Mouse (Mus musculus) granulocyte monocyte progenitor cell, adult 5-6 weeks (primary cell): ENCODE data around the gene Mycbp2. TPM values are rescaled to one million over a fixed set of nuclear protein-coding genes. Genes with fewer than 3 reads are reported as not detected.

Experiments used
- ATAC-seq: replicated peaks from 2 replicates; pipeline ENCODE4 v1.8.0; 2016; ENCODE audit warnings: mild to moderate bottlenecking, moderate TSS enrichment, inconsistent platforms; ENCODE audit not compliant: poor library complexity, severe bottlenecking
- total RNA-seq, 2 experiments: library from RNA; stranded (forward) in 1 of 2; stranded (reverse) in 1 of 2; fragments of 200-712, 200-1000 nt in 1 of 2; fragments of >200 nt in 1 of 2; fragmentation: Nextera tagmentation in 1 of 2; gene quantifications; 2 replicates each; pipeline ENCODE4 v1.2.3; 2014 to 2017

Gene Mycbp2
- total RNA-seq, 2 experiments from 2014 or later, result 51.7 to 70.9 TPM

GRCm38 (mm10) chr14:103109971-103110370, 236.6 kb downstream of the Mycbp2 start:
- ATAC-seq, result no peak

DNA sequence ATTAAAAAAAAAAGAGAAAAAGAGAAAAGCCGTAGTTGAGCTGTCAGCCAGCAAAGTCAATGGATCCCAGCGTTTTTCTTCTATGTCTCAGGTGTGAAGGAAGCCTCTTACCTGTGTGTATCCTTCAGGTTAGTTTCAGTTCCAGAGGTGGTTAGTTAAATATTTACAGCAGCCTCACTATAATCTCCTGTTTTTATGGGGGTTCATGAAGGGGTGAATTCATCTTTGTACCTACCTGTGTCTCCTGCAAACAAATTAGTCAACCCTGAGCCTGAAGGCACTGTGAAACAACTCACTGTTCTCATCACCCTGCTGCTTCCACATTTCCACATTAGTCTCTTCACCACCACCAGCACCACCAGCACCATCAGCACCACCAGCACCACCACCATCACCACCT, 240.3 kb downstream of the Mycbp2 start:
- no peak for ATAC-seq

- no peak for ATAC-seq
Observed at GRCm38 (mm10) chr14:103102731-103103335, 243.8 kb downstream of the Mycbp2 start.

DNA sequence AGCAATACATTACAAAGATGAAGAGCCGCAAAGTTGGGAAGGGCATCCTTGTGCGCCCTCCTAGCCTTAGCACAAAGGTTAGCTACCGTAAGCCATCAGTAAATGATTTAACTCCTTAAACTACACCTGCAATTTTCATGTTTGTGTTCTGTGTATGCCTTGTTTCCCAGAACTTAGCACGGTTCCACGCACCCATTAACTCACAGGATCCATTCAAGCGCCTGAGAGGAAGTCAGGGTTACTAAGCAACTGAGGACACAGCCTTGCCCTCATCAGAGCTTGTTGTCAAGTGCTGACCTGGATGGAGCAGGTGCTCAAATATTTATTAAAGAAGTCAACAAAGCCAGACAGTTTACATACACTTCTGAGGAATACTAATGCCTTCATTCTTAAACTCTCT, 244.4 kb downstream of the Mycbp2 start:
- ATAC-seq, result no peak

DNA sequence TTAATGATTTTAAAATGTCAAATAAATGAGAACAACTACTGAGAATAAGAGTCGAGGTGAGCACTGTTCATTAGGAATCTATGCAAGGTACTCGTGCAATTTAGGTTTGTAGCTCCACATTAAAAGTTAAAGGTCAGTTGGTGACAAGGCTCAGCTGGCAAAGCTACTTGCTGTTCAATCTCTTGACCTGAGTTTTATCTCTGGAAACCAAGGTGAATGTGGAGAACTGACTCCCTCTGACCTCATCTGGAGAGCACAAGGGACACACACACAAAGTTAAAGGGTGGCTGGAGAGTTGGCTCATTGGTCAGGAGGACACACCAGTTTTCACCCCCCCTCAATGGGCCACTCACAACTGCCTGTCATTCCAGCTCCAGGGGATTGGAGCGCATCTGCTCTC, 245.4 kb downstream of the Mycbp2 start:
- no peak for ATAC-seq

- no peak for ATAC-seq
Observed at GRCm38 (mm10) chr14:103100296-103100695, 246.3 kb downstream of the Mycbp2 start.

- peak; percentile 84 for ATAC-seq
Observed at GRCm38 (mm10) chr14:103099238-103099933, 247.2 kb downstream of the Mycbp2 start, which contains the start of gene Fbxl3. Gene Fbxl3, minus strand, starts transcription at chr14:103099566.

- peak; percentile 63 for ATAC-seq
Observed at GRCm38 (mm10) chr14:103098587-103099235, 247.9 kb downstream of the Mycbp2 start.

DNA sequence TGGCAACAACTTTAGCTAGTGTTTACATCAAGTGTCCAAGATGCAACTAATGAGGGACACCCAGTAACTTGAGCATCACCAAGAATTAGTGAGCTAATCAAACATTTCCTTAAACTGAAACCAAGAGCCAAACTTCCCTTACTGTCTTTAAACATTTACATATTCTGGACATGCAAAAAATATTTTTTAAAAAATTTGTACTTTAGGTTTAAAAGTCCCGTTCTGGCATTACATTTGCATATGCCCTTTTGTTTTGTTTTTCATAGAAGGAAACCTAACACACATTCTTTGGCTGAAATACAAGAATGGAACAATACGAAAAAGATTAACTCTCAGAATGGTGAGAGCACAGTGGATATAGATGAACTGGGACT, 248.4 kb downstream of the Mycbp2 start:
- no peak for ATAC-seq

DNA sequence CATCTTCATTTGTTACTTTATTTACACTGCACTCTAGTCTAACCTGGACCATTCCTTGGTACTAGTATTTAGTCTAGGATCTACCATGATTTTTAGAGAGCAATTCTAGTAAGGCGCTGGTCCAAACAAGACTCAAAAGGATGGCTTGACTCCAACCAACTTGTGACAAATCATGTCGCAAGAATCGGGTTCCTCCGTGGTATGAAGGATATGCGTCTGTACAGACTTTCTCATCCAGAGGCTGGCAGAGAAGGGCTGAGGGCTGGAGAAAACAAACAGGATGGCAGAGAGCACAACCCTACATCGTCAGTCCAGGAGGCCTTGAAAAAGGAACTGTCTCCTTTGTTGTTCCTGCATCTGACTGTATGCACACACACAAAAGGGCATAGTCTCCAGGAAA, 250.0 kb downstream of the Mycbp2 start:
- peak; percentile 10 for ATAC-seq

DNA sequence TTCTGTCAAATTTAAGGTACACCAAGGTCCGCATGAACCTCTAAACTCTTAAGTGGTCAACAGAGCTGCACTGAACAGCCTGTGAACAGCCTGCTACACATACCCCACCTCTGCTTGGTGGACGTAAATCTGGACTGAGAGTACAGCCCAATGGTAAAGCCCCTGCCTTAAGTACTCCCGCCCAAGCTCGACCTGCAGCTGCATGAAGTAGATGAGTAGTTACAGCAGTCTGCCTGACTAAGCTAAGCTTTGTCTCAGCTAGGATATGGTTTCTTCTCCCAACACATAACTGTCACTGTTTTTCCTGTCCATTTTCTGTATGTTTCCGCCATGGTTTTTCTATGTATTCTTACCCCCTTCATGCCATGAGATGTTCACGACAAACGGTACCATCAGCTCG, 250.8 kb downstream of the Mycbp2 start:
- no peak for ATAC-seq

DNA sequence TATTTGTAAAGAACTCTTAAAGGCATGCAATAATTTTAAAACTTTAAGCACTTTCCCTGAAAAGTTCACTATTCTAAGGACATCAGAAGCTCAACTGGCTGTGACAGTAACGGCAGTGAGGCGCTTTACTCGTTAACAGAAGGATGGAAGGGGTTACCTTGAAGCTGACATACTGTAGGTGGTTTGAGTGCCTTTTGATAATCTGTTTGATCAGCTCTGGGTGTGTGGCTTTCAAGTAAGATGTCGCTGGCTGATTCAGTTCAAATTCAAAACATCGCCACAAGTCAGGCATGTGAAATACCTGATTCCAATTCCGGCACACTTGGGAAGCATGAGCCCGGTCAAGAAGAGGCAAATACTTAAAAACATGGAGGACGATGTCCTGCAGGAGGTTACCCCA, 251.6 kb downstream of the Mycbp2 start:
- ATAC-seq, result no peak

DNA sequence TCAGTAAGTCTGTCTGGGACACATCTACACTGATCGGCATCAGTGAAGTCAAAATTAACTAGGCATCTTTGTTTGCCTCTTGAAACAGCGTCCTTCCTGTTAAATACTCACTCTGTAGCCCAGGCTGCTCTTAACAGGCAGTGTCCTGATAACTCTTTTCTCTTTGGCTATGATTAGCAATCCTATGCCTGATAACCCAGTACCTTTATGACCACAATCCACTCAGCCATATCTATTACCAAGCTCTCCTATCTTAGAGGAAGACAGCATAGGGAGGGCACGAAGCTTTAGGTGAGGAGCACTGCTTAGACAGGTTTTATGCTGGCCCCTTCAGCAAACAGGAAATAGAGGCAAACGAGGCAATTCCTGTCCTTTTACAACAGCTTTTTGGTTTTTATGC, 252.9 kb downstream of the Mycbp2 start:
- no peak for ATAC-seq

DNA sequence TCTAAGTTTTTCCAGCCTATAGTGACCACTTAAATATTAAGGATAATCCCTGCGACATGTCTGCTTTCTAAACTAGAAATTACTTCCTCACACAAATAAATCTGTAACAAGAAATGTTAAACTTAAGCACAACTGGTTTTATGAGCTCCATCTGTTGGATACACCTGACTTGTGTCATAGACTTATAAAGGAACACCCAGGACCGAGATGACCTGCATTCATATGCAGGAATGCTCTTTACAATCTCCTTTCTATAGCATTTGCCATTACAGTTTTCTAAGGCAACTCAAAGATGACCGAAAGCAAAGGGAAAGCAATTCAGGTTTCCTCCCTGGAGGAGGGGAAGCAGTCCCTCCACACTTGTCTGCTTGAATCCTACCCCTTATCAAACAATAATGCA, 253.4 kb downstream of the Mycbp2 start:
- no peak for ATAC-seq

- ATAC-seq, result peak; percentile 80
Observed at GRCm38 (mm10) chr14:103088624-103089023, 258.0 kb downstream of the Mycbp2 start.

GRCm38 (mm10) chr14:103087846-103088245, 258.8 kb downstream of the Mycbp2 start:
- no peak for ATAC-seq

GRCm38 (mm10) chr14:103086671-103087324, 259.8 kb downstream of the Mycbp2 start:
- 0 out of 2 replicates have a peak, but pooled peaks have one; percentile 21 for ATAC-seq

DNA sequence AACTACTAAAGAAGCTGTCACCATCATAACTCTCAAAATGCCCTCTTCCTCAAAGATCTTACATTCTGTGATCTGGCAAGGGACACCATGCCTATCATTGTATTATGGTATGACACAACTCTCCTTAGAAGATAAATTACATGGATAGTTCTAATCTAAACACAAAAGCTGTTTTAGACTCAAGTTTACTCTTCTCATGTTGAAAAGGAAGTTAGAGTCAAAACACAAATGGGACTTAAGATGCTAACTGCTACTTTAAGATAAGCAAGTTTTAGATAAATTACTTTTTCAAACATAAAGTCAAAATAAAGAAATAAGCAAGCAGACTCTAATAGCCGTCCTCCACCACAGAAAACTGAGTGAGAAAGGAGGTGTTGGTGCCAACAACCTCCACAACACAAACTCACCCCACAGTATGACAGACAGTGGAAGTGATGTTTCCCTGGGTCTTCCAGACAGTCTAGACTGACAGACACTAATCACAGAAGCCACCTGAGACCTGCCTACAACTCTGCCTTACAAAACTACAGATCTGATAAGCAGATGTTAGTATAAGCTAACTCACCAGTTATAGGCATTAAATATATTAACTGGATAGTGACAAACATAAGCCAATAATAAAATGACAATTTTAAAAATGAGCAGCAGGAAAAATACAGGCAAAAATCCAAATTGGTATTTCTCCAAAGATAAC, 260.6 kb downstream of the Mycbp2 start:
- ATAC-seq, result no peak

DNA sequence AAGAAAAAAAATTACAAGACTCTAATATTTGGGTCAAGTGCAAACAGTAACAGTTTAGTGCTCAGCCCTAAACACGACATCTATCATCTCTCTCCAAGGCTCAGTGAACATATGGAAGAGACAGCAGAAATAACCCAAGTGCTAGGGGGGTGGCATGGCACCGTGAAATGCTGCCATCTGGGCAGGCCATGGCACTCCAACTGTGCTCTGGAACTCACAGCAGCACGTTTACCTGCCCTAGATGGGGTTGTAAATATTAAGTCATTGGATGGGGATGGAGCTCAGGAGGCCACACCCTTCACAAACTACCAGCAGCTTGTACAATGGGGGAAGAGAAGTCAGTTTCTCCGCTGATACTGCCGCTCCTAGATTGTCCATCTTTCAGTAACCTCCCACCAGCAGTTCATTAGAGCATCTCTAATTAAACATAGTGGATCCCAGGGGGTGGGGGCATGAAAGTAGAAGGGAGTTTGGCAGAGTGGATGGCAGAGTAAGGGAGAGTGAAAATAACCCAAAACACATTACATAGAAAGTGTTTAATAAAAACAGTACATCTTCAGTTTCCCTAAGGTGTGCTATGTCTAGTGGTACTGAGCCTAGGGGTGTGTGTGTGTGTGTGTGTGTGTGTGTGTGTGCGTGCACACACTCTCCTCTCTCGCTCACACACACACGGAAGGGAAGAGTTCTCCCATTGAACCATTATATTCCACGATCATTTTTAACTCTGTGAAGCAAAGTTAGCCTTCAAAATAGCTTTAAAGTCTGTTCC, 267.2 kb downstream of the Mycbp2 start:
- ATAC-seq, result no peak
